Mouse (Mus musculus) liver, adult 2 months (tissue): ENCODE results near the gene P4ha1. TPM values are rescaled to one million over a fixed set of nuclear protein-coding genes. Genes with fewer than 3 reads are reported as not detected.

Source experiments
- DNase-seq: peaks from one replicate; pipeline ENCODE4 v3.0.0-alpha.2; 2011; ENCODE audit warnings: low read depth, low spot score; ENCODE audit errors: extremely low read depth
- H3K27ac ChIP-seq: fragments of 200-500 bp; replicated peaks from 2 replicates; pipeline ENCODE4 v1.5.1; 2012; ENCODE audit warnings: low read depth, mild to moderate bottlenecking, control low read depth, inconsistent platforms, low read length; ENCODE audit not compliant: insufficient read depth
- H3K27me3 ChIP-seq: fragments of 200-500 bp; 2 replicates; pipeline ENCODE4 v1.6.1; 2012; ENCODE audit warnings: mild to moderate bottlenecking, moderate library complexity, low read length, inconsistent platforms; ENCODE audit not compliant: control insufficient read depth, insufficient read depth
- H3K36me3 ChIP-seq: fragments of 200-500 bp; 2 replicates; pipeline ENCODE4 v1.6.1; 2012; ENCODE audit warnings: low read length, inconsistent platforms; ENCODE audit not compliant: control insufficient read depth, insufficient read depth
- H3K4me1 ChIP-seq: fragments of 200-500 bp; 2 replicates; pipeline ENCODE4 v1.6.1; 2011; ENCODE audit warnings: low read length; ENCODE audit not compliant: control insufficient read depth, insufficient read depth
- H3K4me3 ChIP-seq: fragments of 200-500 bp; 2 replicates; pipeline ENCODE4 v1.5.1; 2011; ENCODE audit warnings: low read depth, mild to moderate bottlenecking, control low read depth, low read length, moderate library complexity; ENCODE audit not compliant: insufficient read depth
- H3K79me2 ChIP-seq: fragments of 200-500 bp; 2 replicates; pipeline ENCODE4 v1.6.1; 2012; ENCODE audit warnings: inconsistent platforms, mild to moderate bottlenecking, low read length, moderate library complexity; ENCODE audit not compliant: control insufficient read depth, insufficient read depth
- H3K9ac ChIP-seq: fragments of 200-500 bp; 2 replicates; pipeline ENCODE4 v1.6.1; 2012; ENCODE audit warnings: low read depth, mild to moderate bottlenecking, control low read depth, inconsistent platforms, low read length
- CTCF ChIP-seq: fragments of 200-500 bp; IDR thresholded peaks from 2 replicates; pipeline ENCODE4 v1.5.1; 2011; ENCODE audit warnings: low read depth, low read length, control low read depth
- POLR2A ChIP-seq: fragments of 200-500 bp; IDR thresholded peaks from 2 replicates; pipeline ENCODE4 v1.6.1; 2011; ENCODE audit warnings: low read length, control low read depth; ENCODE audit not compliant: insufficient read depth; ENCODE audit errors: extremely low read depth
- WGBS: fragments of 180-500 bp; shearing (Covaris S2); methylation state at CpG from one replicate; pipeline ENCODE4 v1.1.7; 2018; 5-methylcytosine and 5-hydroxymethylcytosine counted together
- polyA plus RNA-seq: library from polyadenylated mRNA; depleted of rRNA; stranded (reverse); fragments of >200 nt; gene quantifications from 2 replicates; pipeline ENCODE4 v1.2.3, GENCODE M21; 2012
- total RNA-seq: library from RNA; depleted of rRNA; stranded (reverse); fragments of >200 nt; gene quantifications from 2 replicates; pipeline ENCODE4 v1.2.3, GENCODE M21; 2014

P4ha1 gene
- total and polyA plus RNA-seq, 2 experiments = 4.7 to 6.4 TPM

- peaks cover 57% of the 10 kb centered on the region for H3K36me3 ChIP-seq
Measured at GRCm38 (mm10) chr10:59354120-59354519, 31.0 kb downstream of the P4ha1 start.

GRCm38 (mm10) chr10:59355020-59355419 is 31.9 kb downstream of the P4ha1 start:
- no peak overlapping the region for H3K27ac ChIP-seq
- DNase-seq = no peak
- H3K4me3 ChIP-seq = no peak overlapping the region
- TF ChIP-seq POLR2A = no peak
- TF ChIP-seq CTCF = no peak
- no peaks in the 10 kb centered on the region for H3K4me1 ChIP-seq
- H3K36me3 ChIP-seq = peaks cover 56% of the 10 kb centered on the region
- no peaks in the 10 kb centered on the region for H3K27me3 ChIP-seq
- no peak overlapping the region for H3K9ac ChIP-seq
- no peaks in the 10 kb centered on the region; the same call in 1 of the 2 replicates for H3K79me2 ChIP-seq
- WGBS = 93% methylated on average over 8 of the region's 8 CpGs

More at GRCm38 (mm10) chr10:59354120-59354519, 31.0 kb downstream of the P4ha1 start:
- Histone ChIP-seq H3K4me1 (no peaks in the 10 kb centered on the region), H3K9ac (no peak overlapping the region), H3K4me3 (no peak overlapping the region), H3K79me2 (no peaks in the 10 kb centered on the region; the same call in 1 of the 2 replicates), H3K27me3 (no peaks in the 10 kb centered on the region), H3K27ac (no peak overlapping the region)
- no peak for DNase-seq
- 96% methylated on average over 12 of the region's 12 CpGs for WGBS
- TF ChIP-seq POLR2A (no peak), CTCF (no peak)

- H3K27ac ChIP-seq = no peak overlapping the region
- WGBS = 80% methylated on average over 4 of the region's 4 CpGs
Measured at GRCm38 (mm10) chr10:59358744-59359143, 35.6 kb downstream of the P4ha1 start.

GRCm38 (mm10) chr10:59363208-59363607 is 40.1 kb downstream of the P4ha1 start:
- no peaks in the 10 kb centered on the region for H3K4me1 ChIP-seq
- no peak overlapping the region for H3K27ac ChIP-seq
- 93% methylated on average over 2 of the region's 2 CpGs for WGBS
- no peaks in the 10 kb centered on the region for H3K79me2 ChIP-seq
- H3K27me3 ChIP-seq = no peaks in the 10 kb centered on the region
- no peak overlapping the region for H3K4me3 ChIP-seq
- peaks cover 58% of the 10 kb centered on the region for H3K36me3 ChIP-seq
- no peak for TF ChIP-seq CTCF
- TF ChIP-seq POLR2A = no peak
- no peak overlapping the region for H3K9ac ChIP-seq
- DNase-seq = no peak

More at GRCm38 (mm10) chr10:59358744-59359143, 35.6 kb downstream of the P4ha1 start:
- Histone ChIP-seq H3K4me3 (no peak overlapping the region), H3K27me3 (no peaks in the 10 kb centered on the region), H3K4me1 (no peaks in the 10 kb centered on the region), H3K79me2 (no peaks in the 10 kb centered on the region; the same call in 1 of the 2 replicates), H3K36me3 (peaks cover 59% of the 10 kb centered on the region), H3K9ac (no peak overlapping the region)
- DNase-seq = peak; percentile 37
- TF ChIP-seq POLR2A = no peak
- peak; percentile 59 for TF ChIP-seq CTCF

- no peaks in the 10 kb centered on the region for H3K79me2 ChIP-seq
- WGBS = 82% methylated on average over 3 of the region's 3 CpGs
- no peak overlapping the region for H3K4me3 ChIP-seq
- H3K9ac ChIP-seq = no peak overlapping the region
- no peak overlapping the region for H3K27ac ChIP-seq
- TF ChIP-seq CTCF (no peak), POLR2A (no peak)
- no peaks in the 10 kb centered on the region for H3K4me1 ChIP-seq
- H3K27me3 ChIP-seq = no peaks in the 10 kb centered on the region
- DNase-seq = no peak
- peaks cover 65% of the 10 kb centered on the region for H3K36me3 ChIP-seq
Measured at GRCm38 (mm10) chr10:59364551-59364950, 41.5 kb downstream of the P4ha1 start.

GRCm38 (mm10) chr10:59365804-59366589 is 42.9 kb downstream of the P4ha1 start:
- Histone ChIP-seq H3K4me3 (no peak overlapping the region), H3K4me1 (no peaks in the 10 kb centered on the region), H3K9ac (no peak overlapping the region), H3K27ac (no peak overlapping the region), H3K27me3 (no peaks in the 10 kb centered on the region), H3K36me3 (peaks cover 70% of the 10 kb centered on the region), H3K79me2 (no peaks in the 10 kb centered on the region)
- TF ChIP-seq CTCF (no peak), POLR2A (no peak)
- DNase-seq = no peak
- 56% methylated on average over 5 of the region's 5 CpGs for WGBS
